Mouse (Mus musculus): ENCODE measurements around the gene Akr1b8.

DNA sequence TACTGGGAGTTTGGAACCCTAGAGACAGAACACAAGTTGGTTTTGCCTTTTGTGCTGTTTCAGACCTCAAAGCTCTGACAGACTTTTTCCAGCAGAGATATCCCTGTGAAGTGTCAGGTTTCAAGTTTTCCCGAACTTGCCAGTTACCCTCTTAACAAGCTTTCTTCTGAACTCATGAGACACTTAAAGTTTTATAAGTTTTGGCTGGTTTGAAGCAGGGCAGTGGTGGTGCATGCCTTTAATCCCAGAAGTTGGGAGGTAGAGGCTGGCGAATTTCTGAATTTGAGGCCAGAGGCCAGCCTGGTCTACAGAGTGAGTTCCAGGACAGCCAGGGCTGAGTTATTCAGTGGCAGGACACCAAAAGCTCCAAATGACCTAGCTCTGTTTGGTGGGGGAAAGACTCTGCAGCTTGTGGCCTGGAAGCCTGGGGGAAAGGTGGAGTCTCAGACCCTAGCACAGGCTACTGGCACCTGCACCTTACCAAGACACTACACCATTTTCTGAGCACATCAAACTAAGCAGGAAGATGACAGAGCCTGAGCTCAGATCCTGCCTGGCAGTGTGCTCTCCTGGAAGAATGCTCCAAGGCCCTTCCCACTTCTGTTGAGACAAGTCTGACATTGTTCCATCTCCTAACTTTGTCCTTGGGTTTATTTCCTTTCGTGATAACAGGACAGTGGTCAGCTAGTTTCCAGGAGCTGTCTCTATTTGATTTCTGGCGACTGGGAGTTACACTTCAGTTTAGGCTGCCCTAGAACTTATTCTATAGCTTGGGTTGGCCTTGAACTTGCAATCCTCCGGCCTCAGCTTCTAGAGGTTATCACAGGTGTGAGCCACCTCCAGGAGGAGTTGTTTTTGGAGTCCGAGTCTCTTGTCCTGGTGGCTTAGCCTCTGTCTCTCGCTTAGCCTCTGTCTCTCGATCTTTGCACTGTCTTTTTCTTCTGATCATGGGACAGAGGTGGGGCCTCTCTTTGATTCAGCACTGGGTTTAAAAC lies 732 bp downstream of the Akr1b8 start:
- TF ChIP-seq POLR2A (IDR thresholded peaks at IDR 0.05; ENCODE audit: insufficient read depth, low read depth, low read length) (no peak), EP300 (IDR thresholded peaks at IDR 0.05; ENCODE audit: insufficient read depth, low read depth, low read length) (no peak)

Measured in heart, adult 2 months (tissue).